Mouse (Mus musculus) cortical plate, adult 2 months (tissue): Measurements from ENCODE around the gene Prkcd.

ENCODE experiments used
- CTCF ChIP-seq: fragments of 200-500 bp; IDR thresholded peaks from 2 replicates; pipeline ENCODE4 v1.5.1; 2011; ENCODE audit warnings: mild to moderate bottlenecking, control low read depth, low read length; ENCODE audit not compliant: insufficient read depth; ENCODE audit errors: extremely low read depth
- POLR2A ChIP-seq: fragments of 200-500 bp; IDR thresholded peaks from 2 replicates; pipeline ENCODE4 v1.6.1; 2011; ENCODE audit warnings: mild to moderate bottlenecking, low read length, control low read depth; ENCODE audit not compliant: insufficient read depth; ENCODE audit errors: extremely low read depth

- TF ChIP-seq POLR2A (no peak), CTCF (no peak)
Observed at GRCm38 (mm10) chr14:30638686-30639085, 12.7 kb upstream of the Prkcd start.
